Mouse (Mus musculus): ENCODE data around the gene Itpka. TPM values are rescaled to one million over a fixed set of nuclear protein-coding genes. Genes with fewer than 3 reads are reported as not detected.
A peak's percentile ranks its signal among the peaks of the same experiment; 100 is the strongest.

Gene Itpka
- polyA plus RNA-seq, 1 experiment from 2014 or later, result 0.76 TPM

GRCm38 (mm10) chr2:119730735-119731134 lies 11.4 kb upstream of the Itpka start:
- no peaks in the 10 kb centered on the region for H3K4me1 ChIP-seq (replicated peaks)
- peaks cover 5% of the 10 kb centered on the region for H3K27me3 ChIP-seq
- H3K9ac ChIP-seq (replicated peaks), result no peak overlapping the region
- no peaks in the 10 kb centered on the region for H3K9me3 ChIP-seq
- no peak overlapping the region for H3K4me2 ChIP-seq
- 83% methylated on average over 4 of the region's 4 CpGs for WGBS
- no peak overlapping the region for H3K4me3 ChIP-seq (replicated peaks)
- ATAC-seq (ENCODE audit: insufficient number of reproducible peaks, insufficient read depth, low FRiP score, low TSS enrichment, low read depth), result no peak
- H3K36me3 ChIP-seq, result peaks cover 99% of the 10 kb centered on the region
- H3K27ac ChIP-seq, result no peak overlapping the region

GRCm38 (mm10) chr2:119737124-119737523 lies 5.0 kb upstream of the Itpka start:
- no peak for ATAC-seq (ENCODE audit: insufficient number of reproducible peaks, insufficient read depth, low FRiP score, low TSS enrichment, low read depth)
- no peak overlapping the region for H3K27ac ChIP-seq
- WGBS, result 19% methylated on average over 12 of the region's 12 CpGs
- peaks cover 40% of the 10 kb centered on the region for H3K36me3 ChIP-seq
- H3K4me3 ChIP-seq (replicated peaks), result no peak overlapping the region
- H3K9me3 ChIP-seq, result no peaks in the 10 kb centered on the region
- peaks cover 10% of the 10 kb centered on the region for H3K4me1 ChIP-seq (replicated peaks)
- peaks cover 37% of the 10 kb centered on the region for H3K27me3 ChIP-seq
- H3K9ac ChIP-seq (replicated peaks), result no peak overlapping the region
- no peak overlapping the region for H3K4me2 ChIP-seq

- Histone ChIP-seq H3K9me3 (no peaks in the 10 kb centered on the region), H3K4me3 (replicated peaks) (no peak overlapping the region; the same call in 1 of the 2 replicates), H3K27me3 (peaks cover 68% of the 10 kb centered on the region), H3K4me2 (no peak overlapping the region), H3K36me3 (peaks cover 5% of the 10 kb centered on the region), H3K9ac (replicated peaks) (no peak overlapping the region), H3K27ac (no peak overlapping the region), H3K4me1 (replicated peaks) (peaks cover 37% of the 10 kb centered on the region)
- 28% methylated on average over 2 of the region's 2 CpGs for WGBS
- no peak for ATAC-seq (ENCODE audit: insufficient number of reproducible peaks, insufficient read depth, low FRiP score, low TSS enrichment, low read depth)
Observed at GRCm38 (mm10) chr2:119740567-119740966, 1.6 kb upstream of the Itpka start.

GRCm38 (mm10) chr2:119742461-119743175 lies 481 bp downstream of the Itpka start:
- peak overlapping the region; percentile 71 for H3K4me3 ChIP-seq (replicated peaks)
- no peak overlapping the region for H3K27ac ChIP-seq
- no peaks in the 10 kb centered on the region for H3K36me3 ChIP-seq
- peak overlapping the region; percentile 65 for H3K9ac ChIP-seq (replicated peaks)
- H3K27me3 ChIP-seq, result peaks cover 71% of the 10 kb centered on the region
- peak; percentile 32; the same call in 1 of the 2 replicates for ATAC-seq (ENCODE audit: insufficient number of reproducible peaks, insufficient read depth, low FRiP score, low TSS enrichment, low read depth)
- H3K4me1 ChIP-seq (replicated peaks), result peaks cover 37% of the 10 kb centered on the region
- WGBS, result under 1% methylated on average over 70 of the region's 70 CpGs
- H3K4me2 ChIP-seq, result peak overlapping the region; percentile 99
- H3K9me3 ChIP-seq, result no peaks in the 10 kb centered on the region

GRCm38 (mm10) chr2:119743176-119743807 lies 1.2 kb downstream of the Itpka start:
- 5% methylated on average over 28 of the region's 31 CpGs for WGBS
- Histone ChIP-seq H3K4me2 (peak overlapping the region; percentile 99), H3K4me1 (replicated peaks) (peaks cover 37% of the 10 kb centered on the region), H3K27ac (no peak overlapping the region), H3K9me3 (no peaks in the 10 kb centered on the region), H3K9ac (replicated peaks) (0 out of 2 replicates have a peak overlapping the region, but pooled peaks have one; percentile 23), H3K36me3 (no peaks in the 10 kb centered on the region), H3K4me3 (replicated peaks) (peak overlapping the region; percentile 71), H3K27me3 (peaks cover 72% of the 10 kb centered on the region)
- no peak for ATAC-seq (ENCODE audit: insufficient number of reproducible peaks, insufficient read depth, low FRiP score, low TSS enrichment, low read depth)

- 5% methylated on average over 22 of the region's 22 CpGs for WGBS
- no peaks in the 10 kb centered on the region for H3K36me3 ChIP-seq
- H3K4me3 ChIP-seq (replicated peaks), result peak overlapping the region; percentile 71
- H3K27ac ChIP-seq, result no peak overlapping the region
- H3K4me2 ChIP-seq, result peak overlapping the region; percentile 99
- no peaks in the 10 kb centered on the region for H3K9me3 ChIP-seq
- H3K27me3 ChIP-seq, result peaks cover 71% of the 10 kb centered on the region
- peaks cover 37% of the 10 kb centered on the region for H3K4me1 ChIP-seq (replicated peaks)
- H3K9ac ChIP-seq (replicated peaks), result peak overlapping the region; percentile 45; the same call in 1 of the 2 replicates
- no peak for ATAC-seq (ENCODE audit: insufficient number of reproducible peaks, insufficient read depth, low FRiP score, low TSS enrichment, low read depth)
Observed at GRCm38 (mm10) chr2:119743808-119744162, 1.6 kb downstream of the Itpka start.

GRCm38 (mm10) chr2:119744163-119745111 lies 2.3 kb downstream of the Itpka start:
- no peak overlapping the region for H3K27ac ChIP-seq
- peak overlapping the region; percentile 99 for H3K4me2 ChIP-seq
- no peak for ATAC-seq (ENCODE audit: insufficient number of reproducible peaks, insufficient read depth, low FRiP score, low TSS enrichment, low read depth)
- H3K27me3 ChIP-seq, result peaks cover 73% of the 10 kb centered on the region
- no peaks in the 10 kb centered on the region for H3K36me3 ChIP-seq
- 2% methylated on average over 46 of the region's 46 CpGs for WGBS
- H3K9ac ChIP-seq (replicated peaks), result peak overlapping the region; percentile 45
- peaks cover 37% of the 10 kb centered on the region for H3K4me1 ChIP-seq (replicated peaks)
- no peaks in the 10 kb centered on the region for H3K9me3 ChIP-seq
- peak overlapping the region; percentile 71 for H3K4me3 ChIP-seq (replicated peaks)

- no peaks in the 10 kb centered on the region for H3K9me3 ChIP-seq
- no peaks in the 10 kb centered on the region for H3K36me3 ChIP-seq
- no peak overlapping the region for H3K4me2 ChIP-seq
- no peak overlapping the region for H3K27ac ChIP-seq
- no peak for ATAC-seq (ENCODE audit: insufficient number of reproducible peaks, insufficient read depth, low FRiP score, low TSS enrichment, low read depth)
- peaks cover 82% of the 10 kb centered on the region for H3K27me3 ChIP-seq
- no peak overlapping the region for H3K9ac ChIP-seq (replicated peaks)
- peaks cover 37% of the 10 kb centered on the region for H3K4me1 ChIP-seq (replicated peaks)
- WGBS, result 19% methylated on average over 1 of the region's 1 CpGs
- H3K4me3 ChIP-seq (replicated peaks), result no peak overlapping the region; the same call in 1 of the 2 replicates
Observed at GRCm38 (mm10) chr2:119745281-119745680, 3.1 kb downstream of the Itpka start.

- WGBS, result 77% methylated on average over 7 of the region's 7 CpGs
- ATAC-seq (ENCODE audit: insufficient number of reproducible peaks, insufficient read depth, low FRiP score, low TSS enrichment, low read depth), result no peak
- H3K27me3 ChIP-seq, result peaks cover 95% of the 10 kb centered on the region
- H3K9ac ChIP-seq (replicated peaks), result no peak overlapping the region
- H3K4me3 ChIP-seq (replicated peaks), result no peak overlapping the region
- H3K4me2 ChIP-seq, result no peak overlapping the region
- no peaks in the 10 kb centered on the region for H3K9me3 ChIP-seq
- no peak overlapping the region for H3K27ac ChIP-seq
- H3K36me3 ChIP-seq, result no peaks in the 10 kb centered on the region
- H3K4me1 ChIP-seq (replicated peaks), result peaks cover 25% of the 10 kb centered on the region
Observed at GRCm38 (mm10) chr2:119747554-119747953, 5.4 kb downstream of the Itpka start.

- no peaks in the 10 kb centered on the region for H3K9me3 ChIP-seq
- peaks cover 95% of the 10 kb centered on the region for H3K27me3 ChIP-seq
- H3K4me1 ChIP-seq (replicated peaks), result peaks cover 8% of the 10 kb centered on the region
- no peaks in the 10 kb centered on the region for H3K36me3 ChIP-seq
- H3K4me2 ChIP-seq, result no peak overlapping the region
- H3K9ac ChIP-seq (replicated peaks), result no peak overlapping the region
- WGBS, result 70% methylated on average over 13 of the region's 13 CpGs
- H3K4me3 ChIP-seq (replicated peaks), result no peak overlapping the region
- H3K27ac ChIP-seq, result no peak overlapping the region
- ATAC-seq (ENCODE audit: insufficient number of reproducible peaks, insufficient read depth, low FRiP score, low TSS enrichment, low read depth), result no peak
Observed at GRCm38 (mm10) chr2:119749260-119749659, 7.1 kb downstream of the Itpka start.

GRCm38 (mm10) chr2:119757601-119758100 lies 15.5 kb downstream of the Itpka start:
- 4% methylated on average over 31 of the region's 31 CpGs for WGBS

More at GRCm38 (mm10) chr2:119757601-119758100, 15.5 kb downstream of the Itpka start:
- Histone ChIP-seq H3K4me2 (peak overlapping the region; percentile 99), H3K4me3 (replicated peaks) (peak overlapping the region; percentile 62), H3K9ac (replicated peaks) (peak overlapping the region; percentile 62), H3K27me3 (peaks cover 97% of the 10 kb centered on the region), H3K27ac (no peak overlapping the region), H3K36me3 (no peaks in the 10 kb centered on the region), H3K9me3 (no peaks in the 10 kb centered on the region), H3K4me1 (replicated peaks) (peaks cover 14% of the 10 kb centered on the region)
- no peak for ATAC-seq (ENCODE audit: insufficient number of reproducible peaks, insufficient read depth, low FRiP score, low TSS enrichment, low read depth)

All from limb, embryonic 12.5 days (tissue).